Mouse (Mus musculus) liver, embryonic 14.5 days (tissue): ENCODE results near the gene Piezo1.

Source experiments
- CTCF ChIP-seq: IDR thresholded peaks from 2 replicates; pipeline ENCODE4 v1.5.1; 2016; ENCODE audit warnings: antibody characterized with exemption, low read depth, control low read depth
- EP300 ChIP-seq: IDR thresholded peaks from 2 replicates; pipeline ENCODE4 v1.6.1; 2016; ENCODE audit warnings: antibody characterized with exemption, low read depth

DNA sequence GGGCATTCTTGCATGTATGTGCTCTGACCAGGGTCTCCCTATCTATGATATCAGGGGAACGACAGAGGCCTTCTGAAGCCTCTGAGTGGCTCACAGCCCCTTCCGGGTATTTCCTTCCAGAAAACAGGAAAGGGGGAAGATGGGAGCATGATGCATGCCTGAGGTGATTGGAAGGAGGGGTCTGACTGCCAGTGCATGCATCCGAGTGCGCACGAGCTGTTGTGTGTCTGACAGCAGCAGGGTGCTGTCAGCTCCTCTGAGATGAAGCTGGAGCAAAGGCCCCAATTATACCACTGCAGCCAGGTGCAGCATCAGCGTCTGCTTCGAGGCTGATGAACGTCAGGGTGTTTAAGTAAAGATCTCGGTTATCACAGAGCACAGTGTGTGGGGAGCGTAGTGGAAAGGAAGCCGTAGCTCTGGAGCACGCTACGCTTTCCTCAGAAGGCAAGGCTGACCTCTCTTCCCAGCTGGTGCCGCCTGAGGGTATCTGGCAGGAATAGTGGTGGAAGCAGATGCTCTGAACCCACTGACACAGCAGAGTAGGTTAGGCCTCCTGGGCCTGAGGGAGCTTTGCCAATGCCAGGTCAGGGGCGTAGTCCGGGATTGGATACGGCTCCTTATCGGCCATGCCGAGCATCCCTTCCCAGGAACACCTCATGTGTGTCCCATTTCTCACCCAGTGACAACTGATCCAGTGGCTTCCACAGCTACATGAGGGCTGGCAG lies 42.8 kb upstream of the Piezo1 start:
- TF ChIP-seq CTCF (no peak), EP300 (no peak)
